Comparison of ENCODE assay signal across 22 mouse cellular contexts in the genomic region with DNA sequence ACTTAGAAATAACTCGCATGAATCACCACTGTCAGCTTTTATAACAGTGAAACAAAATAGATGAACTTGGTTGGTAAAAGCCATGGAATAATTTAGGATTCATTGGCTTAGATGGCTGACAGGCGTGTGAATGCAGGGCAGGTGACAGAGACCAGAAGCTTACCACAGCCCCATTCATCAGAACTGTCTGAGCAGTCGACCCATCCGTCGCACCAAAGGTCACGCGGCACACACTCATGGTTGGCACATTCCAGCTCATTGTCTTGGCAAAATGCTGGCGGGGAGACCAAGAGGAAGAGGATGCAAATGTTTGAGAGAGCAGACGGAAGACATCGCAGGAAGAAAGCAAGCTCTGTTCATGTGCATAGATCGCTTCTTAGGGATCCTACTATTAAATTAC.
A peak's percentile ranks its signal among the peaks of the same experiment; 100 is the strongest.
DNase-seq lines count a peak whose midpoint lies in the region; ATAC-seq lines count a peak whose summit lies in the region.
"Had no signal": no experiment of that assay in that cellular context is flagged by ENCODE, and none has a peak within 500 bp of the region (broad histone marks: within the 10 kb centered on the region; RNA-seq: fewer than 3 reads in every experiment).

No protein-coding gene starts in this region.

- no peaks in the 10 kb centered on the region for H3K27me3 ChIP-seq in midbrain, embryonic 13.5 days
- no peaks in the 10 kb centered on the region for H3K27me3 ChIP-seq in midbrain, embryonic 15.5 days (replicated peaks)
- H3K27me3 ChIP-seq: embryonic facial prominence, embryonic 12.5 days; forebrain, embryonic 12.5 days; kidney, embryonic 15.5 days had no signal

- no peak overlapping the region for H3K27ac ChIP-seq in midbrain, embryonic 13.5 days
- H3K27ac ChIP-seq in midbrain, embryonic 15.5 days, result no peak overlapping the region
- H3K27ac ChIP-seq: forebrain, embryonic 12.5 days; gastrocnemius, adult 2 months; kidney, embryonic 15.5 days; layer of hippocampus, adult 2 months had no signal

- peaks cover 18% of the 10 kb centered on the region for H3K4me1 ChIP-seq in midbrain, embryonic 13.5 days (replicated peaks)
- H3K4me1 ChIP-seq in midbrain, embryonic 15.5 days, result no peaks in the 10 kb centered on the region

- peak; percentile 44 for DNase-seq in embryo, embryonic 10 days (ENCODE audit: low spot score)
- DNase-seq in embryo, embryonic 9.5 days (ENCODE audit: extremely low spot score), result no peak
- peak; percentile 3 to 4 for DNase-seq in kidney, postnatal 4 days
- DNase-seq in kidney, postnatal 36 days, result no peak
- DNase-seq in mesoderm, embryonic 11.5 days (ENCODE audit: low read depth, low spot score), result peak; percentile 51
- no peak for DNase-seq in layer of hippocampus, adult 9-11 months
- DNase-seq: cerebellum, adult 8-10 months; cerebellum, postnatal 36 days; gastrocnemius, adult 2 months; heart, postnatal 4 days; layer of hippocampus, postnatal 36 days; lung, postnatal 14 days; right cerebral cortex, postnatal 25 days; spleen, adult 18-20 months had no signal

- 0 out of 2 replicates have a peak, but pooled peaks have one; percentile 65 for ATAC-seq in midbrain, embryonic 13.5 days
- no peak for ATAC-seq in midbrain, embryonic 15.5 days (replicated peaks)
- ATAC-seq: intestine, postnatal 0 days had no signal

- no peak overlapping the region for H3K9ac ChIP-seq in midbrain, embryonic 13.5 days (replicated peaks)
- H3K9ac ChIP-seq in midbrain, embryonic 15.5 days, result no peak overlapping the region
- H3K9ac ChIP-seq: embryonic facial prominence, embryonic 12.5 days; forebrain, embryonic 12.5 days; kidney, embryonic 15.5 days had no signal

- no peaks in the 10 kb centered on the region for H3K36me3 ChIP-seq in midbrain, embryonic 13.5 days
- H3K36me3 ChIP-seq in midbrain, embryonic 15.5 days (replicated peaks), result no peaks in the 10 kb centered on the region
- H3K36me3 ChIP-seq: embryonic facial prominence, embryonic 12.5 days; forebrain, embryonic 12.5 days; kidney, embryonic 15.5 days had no signal

- WGBS in midbrain, embryonic 13.5 days, result 53% methylated on average over 11 of the region's 11 CpGs
- 42% methylated on average over 11 of the region's 11 CpGs for WGBS in midbrain, embryonic 15.5 days

- no peak overlapping the region for H3K4me3 ChIP-seq in midbrain, embryonic 13.5 days (replicated peaks)
- H3K4me3 ChIP-seq in midbrain, embryonic 15.5 days, result no peak overlapping the region
- H3K4me3 ChIP-seq: embryonic facial prominence, embryonic 12.5 days; erythroblast, embryonic 14.5 days; forebrain, embryonic 12.5 days; gastrocnemius, adult 2 months; kidney, embryonic 15.5 days; layer of hippocampus, adult 2 months had no signal

- no peaks in the 10 kb centered on the region for H3K9me3 ChIP-seq in midbrain, embryonic 13.5 days
- H3K9me3 ChIP-seq in midbrain, embryonic 15.5 days, result no peaks in the 10 kb centered on the region
- H3K9me3 ChIP-seq: embryonic facial prominence, embryonic 12.5 days; forebrain, embryonic 12.5 days; kidney, embryonic 15.5 days had no signal

- H3K4me2 ChIP-seq in midbrain, embryonic 13.5 days (replicated peaks), result no peak overlapping the region
- H3K4me2 ChIP-seq in midbrain, embryonic 15.5 days, result no peak overlapping the region
- H3K4me2 ChIP-seq: embryonic facial prominence, embryonic 12.5 days; forebrain, embryonic 12.5 days; kidney, embryonic 15.5 days had no signal

Comparison
In these comparisons a context has a peak if more than half of its experiments do, and no peak if none do; other contexts are left out.
1. DNase-seq: peak in embryo, embryonic 10 days (single experiment), kidney, postnatal 4 days (2 of 2) and mesoderm, embryonic 11.5 days (single experiment); none in embryo, embryonic 9.5 days (single experiment), kidney, postnatal 36 days (0 of 2) and layer of hippocampus, adult 9-11 months (single experiment).